Mouse (Mus musculus) neutrophil, adult 5-6 weeks (primary cell): ENCODE results near the gene Poc5. TPM values are rescaled to one million over a fixed set of nuclear protein-coding genes. Genes with fewer than 3 reads are reported as not detected.

Experiments used
- ATAC-seq: fragments of 151-379, 151-347 bp; 2 replicates; pipeline ENCODE4 v1.8.0; 2017; ENCODE audit warnings: mild to moderate bottlenecking, moderate TSS enrichment; ENCODE audit not compliant: insufficient number of reproducible peaks, poor library complexity, low FRiP score, severe bottlenecking; ENCODE audit errors: extremely low read depth
- total RNA-seq: library from RNA; stranded (forward); fragments of 200-1000 nt; gene quantifications from 2 replicates; pipeline ENCODE4 v1.2.3, GENCODE M21; 2017

Poc5 gene
- 24.2 and 25.4 TPM in 2 replicates for total RNA-seq

- ATAC-seq, result peak; percentile 100
Measured at GRCm38 (mm10) chr13:96388042-96388888, at the start of gene Poc5. Gene Poc5 (plus strand): TSS chr13:96388294.

GRCm38 (mm10) chr13:96341461-96341860 is 46.6 kb upstream of the Poc5 start:
- ATAC-seq, result no peak

- no peak for ATAC-seq
Measured at GRCm38 (mm10) chr13:96344778-96345177, 43.3 kb upstream of the Poc5 start.

- no peak for ATAC-seq
Measured at GRCm38 (mm10) chr13:96346581-96346980, 41.5 kb upstream of the Poc5 start.

- no peak for ATAC-seq
Measured at GRCm38 (mm10) chr13:96350207-96350606, 37.9 kb upstream of the Poc5 start.

GRCm38 (mm10) chr13:96351264-96351663 is 36.8 kb upstream of the Poc5 start:
- no peak for ATAC-seq

GRCm38 (mm10) chr13:96375519-96375918 is 12.6 kb upstream of the Poc5 start:
- no peak for ATAC-seq

- no peak for ATAC-seq
Measured at GRCm38 (mm10) chr13:96376871-96377270, 11.2 kb upstream of the Poc5 start.

- ATAC-seq, result no peak
Measured at GRCm38 (mm10) chr13:96377883-96378282, 10.2 kb upstream of the Poc5 start.

- no peak for ATAC-seq
Measured at GRCm38 (mm10) chr13:96389301-96389700, 1.2 kb downstream of the Poc5 start.

- no peak for ATAC-seq
Measured at GRCm38 (mm10) chr13:96401251-96401650, 13.2 kb downstream of the Poc5 start.

GRCm38 (mm10) chr13:96405518-96405917 is 17.4 kb downstream of the Poc5 start:
- ATAC-seq, result no peak

- no peak for ATAC-seq
Measured at GRCm38 (mm10) chr13:96407040-96407439, 18.9 kb downstream of the Poc5 start.

- no peak for ATAC-seq
Measured at GRCm38 (mm10) chr13:96408786-96409185, 20.7 kb downstream of the Poc5 start.

GRCm38 (mm10) chr13:96414384-96414783 is 26.3 kb downstream of the Poc5 start:
- ATAC-seq, result no peak

GRCm38 (mm10) chr13:96416380-96416779 is 28.3 kb downstream of the Poc5 start:
- no peak for ATAC-seq

- ATAC-seq, result no peak
Measured at GRCm38 (mm10) chr13:96417261-96417813, 29.2 kb downstream of the Poc5 start.

- ATAC-seq, result no peak
Measured at GRCm38 (mm10) chr13:96418487-96418886, 30.4 kb downstream of the Poc5 start.

- no peak for ATAC-seq
Measured at GRCm38 (mm10) chr13:96421230-96421629, 33.1 kb downstream of the Poc5 start.

GRCm38 (mm10) chr13:96424496-96425274 is 36.6 kb downstream of the Poc5 start:
- no peak for ATAC-seq
